Mouse (Mus musculus): ENCODE data around the gene Rnf208. TPM values are rescaled to one million over a fixed set of nuclear protein-coding genes. Genes with fewer than 3 reads are reported as not detected.

The Rnf208 gene
- polyA plus RNA-seq, 1 experiment, result 0.22 TPM

- no peaks in the 10 kb centered on the region for H3K27me3 ChIP-seq (ENCODE audit: control insufficient read depth, insufficient read depth, insufficient read length)
- TF ChIP-seq MYOD1 (IDR thresholded peaks at IDR 0.05; ENCODE audit: control insufficient read depth, insufficient read length, low read depth) (no peak), CEBPB (IDR thresholded peaks at IDR 0.05; ENCODE audit: low read depth) (no peak), MYOG (IDR thresholded peaks at IDR 0.05; ENCODE audit: control insufficient read depth, extremely low read depth, insufficient read length) (no peak), CTCF (IDR thresholded peaks at IDR 0.05; ENCODE audit: control insufficient read depth, insufficient read depth, insufficient read length) (no peak), MAX (IDR thresholded peaks at IDR 0.05) (no peak), FOSL1 (IDR thresholded peaks at IDR 0.05; ENCODE audit: insufficient read depth, low read length, poor library complexity, severe bottlenecking) (no peak), USF1 (IDR thresholded peaks at IDR 0.05; ENCODE audit: low read depth) (no peak)
- H3K79me2 ChIP-seq (ENCODE audit: control insufficient read depth, insufficient read depth), result peaks cover 55% of the 10 kb centered on the region
- H3K36me3 ChIP-seq (ENCODE audit: control insufficient read depth, insufficient read depth), result peaks cover 26% of the 10 kb centered on the region
- H3K4me3 ChIP-seq (ENCODE audit: insufficient read depth, poor library complexity, severe bottlenecking), result peak overlapping the region; percentile 93
- H3ac ChIP-seq (ENCODE audit: control insufficient read depth, insufficient read length, low read depth), result peak overlapping the region; percentile 59
- H3K79me3 ChIP-seq (ENCODE audit: low read depth), result peaks cover 35% of the 10 kb centered on the region
These were observed 31.4 kb upstream of the Rnf208 start for GRCm38 (mm10) chr2:25210686-25211085.

GRCm38 (mm10) chr2:25211121-25211670, 30.9 kb upstream of the Rnf208 start, which contains the start of gene Nelfb:
Gene Nelfb (minus strand): TSS chr2:25211489.
- Histone ChIP-seq H3K79me2 (ENCODE audit: control insufficient read depth, insufficient read depth) (peaks cover 50% of the 10 kb centered on the region), H3K36me3 (ENCODE audit: control insufficient read depth, insufficient read depth) (peaks cover 22% of the 10 kb centered on the region), H3K79me3 (ENCODE audit: low read depth) (peaks cover 35% of the 10 kb centered on the region), H3K27me3 (ENCODE audit: control insufficient read depth, insufficient read depth, insufficient read length) (no peaks in the 10 kb centered on the region), H3ac (ENCODE audit: control insufficient read depth, insufficient read length, low read depth) (peak within 1 kb of the TSS; percentile 59), H3K4me3 (ENCODE audit: insufficient read depth, poor library complexity, severe bottlenecking) (peak within 1 kb of the TSS; percentile 93)
- no peak for TF ChIP-seq MYOG (IDR thresholded peaks at IDR 0.05; ENCODE audit: control insufficient read depth, extremely low read depth, insufficient read length)
- TF ChIP-seq CEBPB (IDR thresholded peaks at IDR 0.05; ENCODE audit: low read depth), result no peak
- peak; percentile 63 for TF ChIP-seq MAX (IDR thresholded peaks at IDR 0.05)
- no peak for TF ChIP-seq FOSL1 (IDR thresholded peaks at IDR 0.05; ENCODE audit: insufficient read depth, low read length, poor library complexity, severe bottlenecking)
- TF ChIP-seq MYOD1 (IDR thresholded peaks at IDR 0.05; ENCODE audit: control insufficient read depth, insufficient read length, low read depth), result no peak
- no peak for TF ChIP-seq CTCF (IDR thresholded peaks at IDR 0.05; ENCODE audit: control insufficient read depth, insufficient read depth, insufficient read length)
- no peak for TF ChIP-seq USF1 (IDR thresholded peaks at IDR 0.05; ENCODE audit: low read depth)

GRCm38 (mm10) chr2:25213266-25213865, 28.7 kb upstream of the Rnf208 start:
- Histone ChIP-seq H3K79me3 (ENCODE audit: low read depth) (peaks cover 22% of the 10 kb centered on the region), H3K4me3 (ENCODE audit: insufficient read depth, poor library complexity, severe bottlenecking) (no peak overlapping the region), H3K36me3 (ENCODE audit: control insufficient read depth, insufficient read depth) (peaks cover 10% of the 10 kb centered on the region), H3K79me2 (ENCODE audit: control insufficient read depth, insufficient read depth) (peaks cover 29% of the 10 kb centered on the region), H3K27me3 (ENCODE audit: control insufficient read depth, insufficient read depth, insufficient read length) (no peaks in the 10 kb centered on the region), H3ac (ENCODE audit: control insufficient read depth, insufficient read length, low read depth) (no peak overlapping the region)
- no peak for TF ChIP-seq CTCF (IDR thresholded peaks at IDR 0.05; ENCODE audit: control insufficient read depth, insufficient read depth, insufficient read length)
- no peak for TF ChIP-seq CEBPB (IDR thresholded peaks at IDR 0.05; ENCODE audit: low read depth)
- no peak for TF ChIP-seq MYOD1 (IDR thresholded peaks at IDR 0.05; ENCODE audit: control insufficient read depth, insufficient read length, low read depth)
- no peak for TF ChIP-seq USF1 (IDR thresholded peaks at IDR 0.05; ENCODE audit: low read depth)
- no peak for TF ChIP-seq FOSL1 (IDR thresholded peaks at IDR 0.05; ENCODE audit: insufficient read depth, low read length, poor library complexity, severe bottlenecking)
- no peak for TF ChIP-seq MAX (IDR thresholded peaks at IDR 0.05)
- TF ChIP-seq MYOG (IDR thresholded peaks at IDR 0.05; ENCODE audit: control insufficient read depth, extremely low read depth, insufficient read length), result no peak

GRCm38 (mm10) chr2:25214444-25214843, 27.6 kb upstream of the Rnf208 start, which contains the start of gene Stpg3:
Gene Stpg3 (minus strand): TSS chr2:25214637.
- Histone ChIP-seq H3ac (ENCODE audit: control insufficient read depth, insufficient read length, low read depth) (no peak within 1 kb of the TSS), H3K79me2 (ENCODE audit: control insufficient read depth, insufficient read depth) (peaks cover 19% of the 10 kb centered on the region), H3K79me3 (ENCODE audit: low read depth) (peaks cover 16% of the 10 kb centered on the region), H3K27me3 (ENCODE audit: control insufficient read depth, insufficient read depth, insufficient read length) (no peaks in the 10 kb centered on the region), H3K4me3 (ENCODE audit: insufficient read depth, poor library complexity, severe bottlenecking) (no peak within 1 kb of the TSS), H3K36me3 (ENCODE audit: control insufficient read depth, insufficient read depth) (peaks cover 5% of the 10 kb centered on the region)
- TF ChIP-seq USF1 (IDR thresholded peaks at IDR 0.05; ENCODE audit: low read depth) (no peak), CTCF (IDR thresholded peaks at IDR 0.05; ENCODE audit: control insufficient read depth, insufficient read depth, insufficient read length) (no peak), CEBPB (IDR thresholded peaks at IDR 0.05; ENCODE audit: low read depth) (no peak), MAX (IDR thresholded peaks at IDR 0.05) (no peak), MYOG (IDR thresholded peaks at IDR 0.05; ENCODE audit: control insufficient read depth, extremely low read depth, insufficient read length) (no peak), MYOD1 (IDR thresholded peaks at IDR 0.05; ENCODE audit: control insufficient read depth, insufficient read length, low read depth) (no peak), FOSL1 (IDR thresholded peaks at IDR 0.05; ENCODE audit: insufficient read depth, low read length, poor library complexity, severe bottlenecking) (no peak)

GRCm38 (mm10) chr2:25217666-25218065, 24.4 kb upstream of the Rnf208 start:
- Histone ChIP-seq H3K27me3 (ENCODE audit: control insufficient read depth, insufficient read depth, insufficient read length) (no peaks in the 10 kb centered on the region), H3ac (ENCODE audit: control insufficient read depth, insufficient read length, low read depth) (no peak overlapping the region), H3K36me3 (ENCODE audit: control insufficient read depth, insufficient read depth) (peaks cover 11% of the 10 kb centered on the region), H3K79me3 (ENCODE audit: low read depth) (peaks cover 1% of the 10 kb centered on the region), H3K4me3 (ENCODE audit: insufficient read depth, poor library complexity, severe bottlenecking) (no peak overlapping the region), H3K79me2 (ENCODE audit: control insufficient read depth, insufficient read depth) (peaks cover 1% of the 10 kb centered on the region)
- TF ChIP-seq USF1 (IDR thresholded peaks at IDR 0.05; ENCODE audit: low read depth), result no peak
- no peak for TF ChIP-seq CEBPB (IDR thresholded peaks at IDR 0.05; ENCODE audit: low read depth)
- TF ChIP-seq CTCF (IDR thresholded peaks at IDR 0.05; ENCODE audit: control insufficient read depth, insufficient read depth, insufficient read length), result no peak
- no peak for TF ChIP-seq FOSL1 (IDR thresholded peaks at IDR 0.05; ENCODE audit: insufficient read depth, low read length, poor library complexity, severe bottlenecking)
- TF ChIP-seq MAX (IDR thresholded peaks at IDR 0.05), result no peak
- no peak for TF ChIP-seq MYOD1 (IDR thresholded peaks at IDR 0.05; ENCODE audit: control insufficient read depth, insufficient read length, low read depth)
- no peak for TF ChIP-seq MYOG (IDR thresholded peaks at IDR 0.05; ENCODE audit: control insufficient read depth, extremely low read depth, insufficient read length)

Data from C2C12 (cell line).